Mouse (Mus musculus) heart, embryonic 11.5 days (tissue): ENCODE measurements at regions not wholly inside any gene's neighbourhood (a gene's known extent, or its start where the extent isn't known, plus 50 kb on each side); places are given as distances from the start of the nearest gene placed in this dataset. TPM values are rescaled to one million over a fixed set of nuclear protein-coding genes. Genes with fewer than 3 reads are reported as not detected.

Experiments
- microRNA-seq: library from miRNA; unstranded; fragments of <30 nt; microRNA quantifications from one replicate; pipeline ENCODE4, GENCODE M21; 2016; ENCODE audit warnings: borderline number of aligned reads

Small RNA genes lying in the stretch of these regions (microRNA-seq; reads per million reads assigned to microRNA genes)
- not detected for gene Mir6341
